Mouse (Mus musculus): ENCODE measurements around the gene Tfip11. TPM values are rescaled to one million over a fixed set of nuclear protein-coding genes. Genes with fewer than 3 reads are reported as not detected.
A peak's percentile ranks its signal among the peaks of the same experiment; 100 is the strongest.

The Tfip11 gene
- total and polyA plus RNA-seq, 3 experiments = 19.4 to 54.1 (median 21.7) TPM

DNA sequence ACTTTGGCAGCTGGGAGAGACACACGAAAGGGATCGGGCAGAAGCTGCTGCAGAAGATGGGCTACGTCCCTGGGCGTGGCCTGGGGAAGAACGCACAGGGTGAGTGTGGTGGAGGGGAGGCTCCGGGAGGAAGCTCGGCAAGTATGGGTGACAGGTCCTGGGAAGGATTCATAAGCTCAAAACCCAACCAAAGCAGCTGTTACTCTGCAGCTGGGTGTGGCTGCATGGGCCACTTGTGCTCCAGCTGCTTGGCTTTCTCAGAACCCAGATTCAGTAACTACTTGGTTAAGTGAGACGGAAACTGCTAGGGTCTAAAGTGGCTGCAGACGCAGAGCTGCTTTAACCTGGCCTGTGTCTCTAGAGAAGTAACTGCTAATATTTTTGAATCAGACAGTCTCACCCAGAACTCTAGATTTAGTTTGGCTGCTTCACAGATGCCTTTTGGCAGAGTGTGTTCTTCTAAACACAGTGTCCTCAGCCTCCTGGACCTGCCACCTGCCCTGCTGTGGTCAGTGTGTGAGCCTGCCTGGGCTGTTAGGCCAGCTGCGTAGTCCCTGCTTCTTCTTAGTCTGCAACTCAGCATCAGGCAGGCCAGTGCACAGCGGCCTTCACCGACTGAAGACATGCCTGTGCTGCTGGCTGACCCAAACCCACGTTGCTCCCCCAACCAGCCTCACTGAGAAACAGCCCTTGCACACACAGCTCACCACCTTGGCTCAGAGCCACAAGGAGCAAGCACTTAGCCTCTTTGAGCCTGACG lies 3.8 kb downstream of the Tfip11 start:
- no peak overlapping the region for H3K4me3 ChIP-seq (ENCODE audit: low read depth, low read length)
- no peak for ATAC-seq (ENCODE audit: extremely low read depth, insufficient number of reproducible peaks, low FRiP score, poor library complexity, severe bottlenecking)
- TF ChIP-seq TAL1 (conservative IDR thresholded peaks at IDR 0.05; ENCODE audit: low read depth, low read length) = no peak
- no peak for TF ChIP-seq GATA2 (IDR thresholded peaks at IDR 0.05; ENCODE audit: borderline replicate concordance, low read depth, low read length)
- no peak for TF ChIP-seq CTCF (IDR thresholded peaks at IDR 0.05; ENCODE audit: low read depth, low read length)
- no peak for TF ChIP-seq POLR2AphosphoS5 (IDR thresholded peaks at IDR 0.05; ENCODE audit: insufficient replicate concordance, low read depth, low read length)
- TF ChIP-seq GATA1 (IDR thresholded peaks at IDR 0.05; ENCODE audit: borderline replicate concordance, low read length) = no peak
- peaks cover 46% of the 10 kb centered on the region for H3K4me1 ChIP-seq (ENCODE audit: insufficient read depth, low read depth, low read length)
- no peak for DNase-seq (ENCODE audit: low spot score)
- peaks cover 77% of the 10 kb centered on the region for H3K36me3 ChIP-seq (replicated peaks)
- no peaks in the 10 kb centered on the region for H3K9me3 ChIP-seq (replicated peaks)
- no peaks in the 10 kb centered on the region for H3K27me3 ChIP-seq (ENCODE audit: insufficient read depth, low read length)

- ATAC-seq (ENCODE audit: extremely low read depth, insufficient number of reproducible peaks, low FRiP score, poor library complexity, severe bottlenecking) (peak; percentile 43), DNase-seq (ENCODE audit: low spot score) (peak; percentile 40)
Observed at GRCm38 (mm10) chr5:112335473-112335872, 9.3 kb downstream of the Tfip11 start.

DNA sequence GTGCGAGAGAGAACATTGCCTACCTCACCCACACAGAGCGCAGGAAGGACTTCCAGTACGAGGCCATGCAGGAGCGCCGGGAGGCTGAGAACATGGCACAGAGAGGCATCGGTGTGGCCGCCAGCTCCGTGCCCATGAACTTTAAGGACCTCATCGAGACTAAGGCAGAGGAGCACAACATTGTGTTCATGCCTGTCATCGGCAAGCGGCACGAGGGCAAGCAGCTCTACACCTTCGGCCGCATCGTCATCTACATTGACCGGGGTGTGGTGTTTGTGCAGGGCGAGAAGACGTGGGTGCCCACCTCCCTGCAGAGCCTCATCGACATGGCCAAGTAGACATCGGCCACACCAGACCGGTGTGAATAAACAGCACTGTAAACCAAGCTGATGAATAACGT lies 10.8 kb downstream of the Tfip11 start:
- H3K27me3 ChIP-seq (ENCODE audit: insufficient read depth, low read length) = no peaks in the 10 kb centered on the region; the same call in 1 of the 2 replicates
- no peak for ATAC-seq (ENCODE audit: extremely low read depth, insufficient number of reproducible peaks, low FRiP score, poor library complexity, severe bottlenecking)
- H3K4me3 ChIP-seq (ENCODE audit: low read depth, low read length) = no peak overlapping the region
- no peak for TF ChIP-seq GATA2 (IDR thresholded peaks at IDR 0.05; ENCODE audit: borderline replicate concordance, low read depth, low read length)
- TF ChIP-seq GATA1 (IDR thresholded peaks at IDR 0.05; ENCODE audit: borderline replicate concordance, low read length) = no peak
- TF ChIP-seq CTCF (IDR thresholded peaks at IDR 0.05; ENCODE audit: low read depth, low read length) = no peak
- no peak for TF ChIP-seq POLR2AphosphoS5 (IDR thresholded peaks at IDR 0.05; ENCODE audit: insufficient replicate concordance, low read depth, low read length)
- no peak for TF ChIP-seq TAL1 (conservative IDR thresholded peaks at IDR 0.05; ENCODE audit: low read depth, low read length)
- DNase-seq (ENCODE audit: low spot score) = no peak
- H3K9me3 ChIP-seq (replicated peaks) = peaks cover 5% of the 10 kb centered on the region; the same call in 1 of the 2 replicates
- peaks cover 95% of the 10 kb centered on the region for H3K36me3 ChIP-seq (replicated peaks)
- peaks cover 47% of the 10 kb centered on the region for H3K4me1 ChIP-seq (ENCODE audit: insufficient read depth, low read depth, low read length)

More at GRCm38 (mm10) chr5:112335473-112335872, 9.3 kb downstream of the Tfip11 start:
- Histone ChIP-seq H3K4me1 (ENCODE audit: insufficient read depth, low read depth, low read length) (peaks cover 39% of the 10 kb centered on the region), H3K27me3 (ENCODE audit: insufficient read depth, low read length) (no peaks in the 10 kb centered on the region; the same call in 1 of the 2 replicates), H3K4me3 (ENCODE audit: low read depth, low read length) (no peak overlapping the region), H3K9me3 (replicated peaks) (peaks cover 5% of the 10 kb centered on the region; the same call in 1 of the 2 replicates), H3K36me3 (replicated peaks) (peaks cover 99% of the 10 kb centered on the region)
- TF ChIP-seq CTCF (IDR thresholded peaks at IDR 0.05; ENCODE audit: low read depth, low read length) (peak; percentile 51; the same call in 1 of the 2 replicates), GATA2 (IDR thresholded peaks at IDR 0.05; ENCODE audit: borderline replicate concordance, low read depth, low read length) (no peak)

DNA sequence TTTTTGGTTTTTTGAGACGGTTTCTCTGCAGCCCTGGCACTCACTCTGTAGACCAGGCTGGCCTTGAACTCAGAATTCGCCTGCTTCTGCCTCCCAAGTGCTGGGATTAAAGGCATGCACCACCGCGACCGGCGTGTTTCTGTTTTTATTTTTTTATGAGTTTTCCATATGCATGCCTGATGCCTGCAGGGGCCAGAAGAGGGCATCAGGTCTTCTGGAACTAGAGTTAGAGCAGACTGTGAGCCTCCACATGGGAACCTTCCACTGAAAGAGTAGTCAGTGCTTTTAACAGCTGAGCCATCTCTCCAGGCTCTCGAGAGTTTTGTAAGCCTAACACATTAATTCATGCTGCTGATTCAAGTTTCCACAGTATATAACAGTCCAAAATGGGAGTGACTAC lies 13.1 kb downstream of the Tfip11 start:
- no peak for ATAC-seq (ENCODE audit: extremely low read depth, insufficient number of reproducible peaks, low FRiP score, poor library complexity, severe bottlenecking)
- DNase-seq (ENCODE audit: low spot score) = no peak
- H3K4me3 ChIP-seq (ENCODE audit: low read depth, low read length) = no peak overlapping the region
- TF ChIP-seq TAL1 (conservative IDR thresholded peaks at IDR 0.05; ENCODE audit: low read depth, low read length) (no peak), GATA1 (IDR thresholded peaks at IDR 0.05; ENCODE audit: borderline replicate concordance, low read length) (no peak), CTCF (IDR thresholded peaks at IDR 0.05; ENCODE audit: low read depth, low read length) (no peak), GATA2 (IDR thresholded peaks at IDR 0.05; ENCODE audit: borderline replicate concordance, low read depth, low read length) (no peak), POLR2AphosphoS5 (IDR thresholded peaks at IDR 0.05; ENCODE audit: insufficient replicate concordance, low read depth, low read length) (no peak)
- H3K27me3 ChIP-seq (ENCODE audit: insufficient read depth, low read length) = no peaks in the 10 kb centered on the region; the same call in 1 of the 2 replicates
- peaks cover 72% of the 10 kb centered on the region for H3K36me3 ChIP-seq (replicated peaks)
- H3K4me1 ChIP-seq (ENCODE audit: insufficient read depth, low read depth, low read length) = peaks cover 59% of the 10 kb centered on the region
- H3K9me3 ChIP-seq (replicated peaks) = peaks cover 5% of the 10 kb centered on the region; the same call in 1 of the 2 replicates

- Histone ChIP-seq H3K9me3 (replicated peaks) (no peaks in the 10 kb centered on the region), H3K36me3 (replicated peaks) (peaks cover 71% of the 10 kb centered on the region), H3K4me1 (ENCODE audit: insufficient read depth, low read depth, low read length) (peaks cover 71% of the 10 kb centered on the region), H3K27me3 (ENCODE audit: insufficient read depth, low read length) (no peaks in the 10 kb centered on the region), H3K4me3 (ENCODE audit: low read depth, low read length) (peak within 1 kb of the TSS; percentile 91)
- TF ChIP-seq GATA1 (IDR thresholded peaks at IDR 0.05; ENCODE audit: borderline replicate concordance, low read length) (no peak), TAL1 (conservative IDR thresholded peaks at IDR 0.05; ENCODE audit: low read depth, low read length) (no peak), POLR2AphosphoS5 (IDR thresholded peaks at IDR 0.05; ENCODE audit: insufficient replicate concordance, low read depth, low read length) (no peak), GATA2 (IDR thresholded peaks at IDR 0.05; ENCODE audit: borderline replicate concordance, low read depth, low read length) (no peak), CTCF (IDR thresholded peaks at IDR 0.05; ENCODE audit: low read depth, low read length) (no peak)
- peak; percentile 81 for DNase-seq (ENCODE audit: low spot score)
- ATAC-seq (ENCODE audit: extremely low read depth, insufficient number of reproducible peaks, low FRiP score, poor library complexity, severe bottlenecking) = peak; percentile 34; the same call in 1 of the 2 replicates
Observed at GRCm38 (mm10) chr5:112342463-112343204, 16.5 kb downstream of the Tfip11 start, which contains the start of the genes Srrd and Hps4. Gene Srrd, minus strand, starts transcription at chr5:112343040. Gene Hps4, plus strand, starts transcription at chr5:112343083.

GRCm38 (mm10) chr5:112343205-112343595 lies 17.0 kb downstream of the Tfip11 start:
- peaks cover 72% of the 10 kb centered on the region for H3K4me1 ChIP-seq (ENCODE audit: insufficient read depth, low read depth, low read length)
- H3K27me3 ChIP-seq (ENCODE audit: insufficient read depth, low read length) = no peaks in the 10 kb centered on the region
- H3K9me3 ChIP-seq (replicated peaks) = no peaks in the 10 kb centered on the region
- H3K4me3 ChIP-seq (ENCODE audit: low read depth, low read length) = peak overlapping the region; percentile 91
- TF ChIP-seq GATA2 (IDR thresholded peaks at IDR 0.05; ENCODE audit: borderline replicate concordance, low read depth, low read length) = no peak
- no peak for TF ChIP-seq CTCF (IDR thresholded peaks at IDR 0.05; ENCODE audit: low read depth, low read length)
- no peak for TF ChIP-seq TAL1 (conservative IDR thresholded peaks at IDR 0.05; ENCODE audit: low read depth, low read length)
- no peak for TF ChIP-seq POLR2AphosphoS5 (IDR thresholded peaks at IDR 0.05; ENCODE audit: insufficient replicate concordance, low read depth, low read length)
- no peak for TF ChIP-seq GATA1 (IDR thresholded peaks at IDR 0.05; ENCODE audit: borderline replicate concordance, low read length)
- H3K36me3 ChIP-seq (replicated peaks) = peaks cover 71% of the 10 kb centered on the region
- DNase-seq (ENCODE audit: low spot score) = peak; percentile 63
- peak; percentile 34; the same call in 1 of the 2 replicates for ATAC-seq (ENCODE audit: extremely low read depth, insufficient number of reproducible peaks, low FRiP score, poor library complexity, severe bottlenecking)

Data from G1E (cell line).